Mouse (Mus musculus) spleen, adult 2 months (tissue): ENCODE data around the gene Ccin.

Source experiments
- CTCF ChIP-seq: fragments of 200-500 bp; IDR thresholded peaks from 2 replicates; pipeline ENCODE4 v1.5.1; 2011; ENCODE audit warnings: mild to moderate bottlenecking, inconsistent platforms; ENCODE audit not compliant: insufficient read depth, insufficient read length, insufficient replicate concordance; ENCODE audit errors: extremely low read depth
- POLR2A ChIP-seq: fragments of 200-500 bp; IDR thresholded peaks from 2 replicates; pipeline ENCODE4 v1.6.1; 2011; ENCODE audit warnings: low read depth, low read length, inconsistent platforms

- no peak for TF ChIP-seq CTCF
- no peak for TF ChIP-seq POLR2A
Observed at GRCm38 (mm10) chr4:43983181-43983580, at the start of gene Ccin.
